Mouse (Mus musculus) hindbrain, embryonic 14.5 days (tissue): ENCODE results near the gene Ptpn14. TPM values are rescaled to one million over a fixed set of nuclear protein-coding genes. Genes with fewer than 3 reads are reported as not detected.

ENCODE experiments used
- ATAC-seq: fragments of 200-750 bp; cut with Nextera tagmentation; 2 replicates; pipeline ENCODE4 v1.8.0; 2017; ENCODE audit warnings: moderate number of reproducible peaks, mild to moderate bottlenecking, moderate TSS enrichment, moderate library complexity; ENCODE audit not compliant: low FRiP score
- DNase-seq: peaks from one replicate; pipeline ENCODE4 v3.0.0-alpha.2; 2015; ENCODE audit warnings: low spot score
- H3K27ac ChIP-seq: fragments of 300-500 bp; sonication (generic); 2 replicates; pipeline ENCODE4 v1.5.1; 2014; ENCODE audit warnings: mild to moderate bottlenecking, moderate library complexity
- H3K27me3 ChIP-seq: fragments of 300-500 bp; sonication (generic); 2 replicates; pipeline ENCODE4 v1.6.1; 2014; ENCODE audit warnings: mild to moderate bottlenecking, low read length, mixed read lengths; ENCODE audit not compliant: control insufficient read depth, insufficient read depth
- H3K36me3 ChIP-seq: fragments of 300-500 bp; sonication (generic); replicated peaks from 2 replicates; pipeline ENCODE4 v1.6.1; 2014; ENCODE audit not compliant: control insufficient read depth, insufficient read depth
- H3K4me1 ChIP-seq: fragments of 300-500 bp; sonication (generic); replicated peaks from 2 replicates; pipeline ENCODE4 v1.6.1; 2014; ENCODE audit warnings: antibody characterized with exemption, low read length, mixed read lengths; ENCODE audit not compliant: control insufficient read depth, insufficient read depth
- H3K4me2 ChIP-seq: fragments of 300-500 bp; sonication (generic); replicated peaks from 2 replicates; pipeline ENCODE4 v1.6.1; 2014; ENCODE audit warnings: mild to moderate bottlenecking, moderate library complexity
- H3K4me3 ChIP-seq: fragments of 300-500 bp; sonication (generic); replicated peaks from 2 replicates; pipeline ENCODE4 v1.5.1; 2014; ENCODE audit warnings: mild to moderate bottlenecking, low read length
- H3K9ac ChIP-seq: fragments of 300-500 bp; sonication (generic); 2 replicates; pipeline ENCODE4 v1.6.1; 2014
- H3K9me3 ChIP-seq: fragments of 300-500 bp; sonication (generic); 2 replicates; pipeline ENCODE4 v1.6.1; 2016; ENCODE audit warnings: low read length; ENCODE audit not compliant: control insufficient read depth
- WGBS: fragments of 180-500 bp; shearing (Covaris S2); extraction: QIAGEN DNeasy Blood & Tissue Kit; methylation state at CpG from one replicate; pipeline ENCODE4 v1.1.7; 2014; 5-methylcytosine and 5-hydroxymethylcytosine counted together
- polyA plus RNA-seq: library from polyadenylated mRNA; unstranded; fragments of >200 nt; fragmentation: Nextera tagmentation; extraction: Ambion mirVana; gene quantifications from 2 replicates; pipeline ENCODE4 v1.2.1, GENCODE M21; 2014

The Ptpn14 gene
- polyA plus RNA-seq, 1 experiment from 2014 or later, result 2.6 TPM

DNA sequence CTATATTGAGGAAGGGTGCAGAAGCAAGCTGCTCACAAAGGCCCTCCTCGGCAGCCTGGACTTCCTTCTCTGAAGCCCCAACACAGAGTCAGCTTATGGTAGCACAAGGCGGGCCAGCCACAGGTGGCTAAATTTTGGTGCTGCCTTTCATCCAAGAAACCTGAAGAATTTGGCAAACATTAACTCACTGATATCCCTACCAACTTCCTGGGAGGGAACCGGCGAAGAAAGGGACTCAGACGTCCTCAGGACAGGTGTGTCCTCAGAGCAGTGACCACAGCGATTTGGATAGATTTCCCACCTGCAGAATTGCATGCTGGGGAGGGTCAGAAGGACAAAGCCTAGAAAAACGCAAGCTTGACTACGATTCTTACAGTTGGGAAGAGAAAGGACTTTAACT lies 4.1 kb downstream of the Ptpn14 start:
- WGBS, result 84% methylated on average over 8 of the region's 8 CpGs
- Histone ChIP-seq H3K4me3 (no peak overlapping the region), H3K9me3 (no peaks in the 10 kb centered on the region), H3K4me1 (peaks cover 5% of the 10 kb centered on the region; the same call in 1 of the 2 replicates), H3K36me3 (no peaks in the 10 kb centered on the region), H3K9ac (no peak overlapping the region), H3K4me2 (no peak overlapping the region), H3K27me3 (peaks cover 21% of the 10 kb centered on the region), H3K27ac (no peak overlapping the region)
- DNase-seq (no peak), ATAC-seq (no peak)

- H3K4me3 ChIP-seq, result no peak overlapping the region
- H3K9me3 ChIP-seq, result no peaks in the 10 kb centered on the region
- H3K9ac ChIP-seq, result no peak overlapping the region
- no peaks in the 10 kb centered on the region for H3K4me1 ChIP-seq
- no peak overlapping the region for H3K4me2 ChIP-seq
- DNase-seq (no peak), ATAC-seq (no peak)
- no peaks in the 10 kb centered on the region for H3K36me3 ChIP-seq
- 94% methylated on average over 7 of the region's 7 CpGs for WGBS
- no peak overlapping the region for H3K27ac ChIP-seq
- H3K27me3 ChIP-seq, result no peaks in the 10 kb centered on the region
These were observed 12.0 kb downstream of the Ptpn14 start for GRCm38 (mm10) chr1:189740075-189740474.

DNA sequence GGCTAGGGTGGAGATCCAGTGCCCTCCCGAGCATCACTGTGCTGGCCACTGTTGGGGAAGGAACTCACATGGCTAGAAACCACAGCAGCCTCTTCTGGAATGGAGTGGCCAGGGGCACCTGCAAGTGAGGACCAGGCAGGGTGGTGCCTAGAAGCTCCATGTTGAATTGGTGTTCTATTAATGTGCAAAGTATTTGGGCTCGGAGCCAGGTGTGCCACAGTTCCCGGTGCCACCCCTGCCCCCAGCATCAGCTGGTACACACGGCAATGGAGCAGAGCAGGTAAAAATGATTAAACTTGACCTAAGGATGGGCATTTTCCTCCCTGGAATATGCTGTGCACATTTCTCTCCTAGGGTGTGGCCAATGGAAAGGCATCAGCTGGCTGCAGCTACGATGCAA lies 14.0 kb downstream of the Ptpn14 start:
- Histone ChIP-seq H3K9me3 (no peaks in the 10 kb centered on the region), H3K27me3 (no peaks in the 10 kb centered on the region), H3K27ac (no peak overlapping the region), H3K4me3 (no peak overlapping the region), H3K9ac (no peak overlapping the region), H3K36me3 (no peaks in the 10 kb centered on the region), H3K4me2 (no peak overlapping the region), H3K4me1 (no peaks in the 10 kb centered on the region)
- WGBS, result 89% methylated on average over 5 of the region's 5 CpGs
- DNase-seq (no peak), ATAC-seq (no peak)

GRCm38 (mm10) chr1:189743136-189743535 lies 15.1 kb downstream of the Ptpn14 start:
- Histone ChIP-seq H3K27me3 (no peaks in the 10 kb centered on the region), H3K9ac (no peak overlapping the region), H3K36me3 (no peaks in the 10 kb centered on the region), H3K4me1 (no peaks in the 10 kb centered on the region), H3K27ac (no peak overlapping the region), H3K4me2 (no peak overlapping the region), H3K4me3 (no peak overlapping the region), H3K9me3 (no peaks in the 10 kb centered on the region)
- DNase-seq (no peak), ATAC-seq (no peak)
- WGBS, result 87% methylated on average over 5 of the region's 5 CpGs

DNA sequence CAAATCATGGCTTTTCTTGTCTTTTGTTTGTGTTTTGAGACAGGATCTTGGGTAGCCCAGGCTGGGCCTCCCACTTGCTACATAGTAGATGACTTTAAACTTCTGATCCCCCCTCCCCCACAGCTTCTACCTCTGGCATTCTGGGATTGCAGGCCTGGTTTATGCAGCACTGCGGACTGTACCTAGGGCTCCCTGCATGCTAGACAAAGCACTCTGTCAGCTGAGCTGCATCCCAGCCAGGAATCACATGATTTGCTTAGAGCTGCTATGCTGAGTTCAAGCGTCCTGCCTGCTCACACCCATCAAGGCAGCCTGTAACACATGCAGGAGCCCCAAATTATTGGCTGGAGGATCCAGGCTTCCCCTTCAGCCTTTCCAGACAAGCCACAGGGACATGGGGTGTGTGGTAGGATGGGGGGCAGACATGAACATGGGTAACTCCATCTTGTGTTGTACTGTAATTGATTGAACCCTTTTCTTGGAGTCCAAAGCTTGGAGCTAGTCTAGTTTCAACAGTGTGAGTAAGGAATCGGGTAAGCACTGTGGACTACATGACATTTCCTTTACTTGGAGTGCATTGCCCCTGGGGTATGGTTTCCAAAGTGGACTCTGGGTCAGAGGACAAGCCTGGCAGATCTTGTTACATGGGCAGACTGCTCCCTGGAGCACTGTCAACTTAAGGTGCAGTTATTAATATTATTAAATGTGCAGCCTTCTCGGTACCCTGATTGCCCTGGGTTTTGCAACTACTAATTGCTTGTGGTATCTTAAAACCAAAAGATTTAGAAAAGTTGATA lies 17.0 kb downstream of the Ptpn14 start:
- DNase-seq (no peak), ATAC-seq (no peak; the same call in 1 of the 2 replicates)
- Histone ChIP-seq H3K4me3 (no peak overlapping the region), H3K4me1 (no peaks in the 10 kb centered on the region), H3K9me3 (no peaks in the 10 kb centered on the region), H3K36me3 (no peaks in the 10 kb centered on the region), H3K9ac (no peak overlapping the region), H3K4me2 (no peak overlapping the region), H3K27ac (no peak overlapping the region), H3K27me3 (no peaks in the 10 kb centered on the region)
- WGBS, result 62% methylated on average over 4 of the region's 4 CpGs

DNA sequence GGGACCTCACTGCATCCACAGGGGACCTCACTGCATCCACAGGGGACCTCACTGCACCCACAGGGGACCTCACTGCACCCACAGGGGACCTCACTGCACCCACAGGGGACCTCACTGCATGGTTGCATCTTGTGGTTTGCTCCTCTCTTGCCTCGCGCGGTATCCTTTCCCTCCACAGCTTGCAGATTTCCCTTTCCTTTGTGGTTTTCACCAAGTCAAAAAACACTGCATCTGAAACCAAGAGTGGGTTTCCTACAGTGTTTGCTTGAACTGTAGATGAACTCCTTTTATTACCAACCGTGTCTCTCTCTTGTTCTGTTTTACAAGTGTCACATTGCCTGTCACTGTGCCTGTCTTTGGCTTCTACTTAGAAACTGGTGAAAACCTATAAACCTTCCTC lies 18.5 kb downstream of the Ptpn14 start:
- Histone ChIP-seq H3K9ac (no peak overlapping the region), H3K4me3 (no peak overlapping the region), H3K9me3 (no peaks in the 10 kb centered on the region), H3K27ac (no peak overlapping the region), H3K36me3 (no peaks in the 10 kb centered on the region), H3K4me2 (no peak overlapping the region), H3K27me3 (no peaks in the 10 kb centered on the region), H3K4me1 (no peaks in the 10 kb centered on the region)
- 85% methylated on average over 4 of the region's 4 CpGs for WGBS
- DNase-seq (no peak), ATAC-seq (no peak)

DNA sequence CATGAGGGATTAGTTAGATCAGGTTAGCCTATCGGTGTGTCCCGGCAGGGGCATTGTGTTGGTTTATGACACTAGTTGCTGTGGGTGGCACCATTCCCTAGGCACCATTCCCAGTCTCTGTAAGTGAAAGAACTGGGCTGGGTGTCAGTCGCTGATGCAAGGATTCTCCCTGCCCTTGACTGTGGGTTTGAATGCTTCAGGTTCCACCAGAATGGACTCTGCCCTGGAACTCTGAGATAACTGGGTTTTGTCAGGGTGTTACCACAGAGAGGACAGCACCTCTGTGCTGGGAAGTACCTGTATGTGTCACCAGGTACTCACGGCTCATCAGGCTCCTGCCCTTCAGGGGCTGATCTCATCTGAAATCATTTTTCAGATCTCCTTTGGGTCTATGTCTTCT lies 21.7 kb downstream of the Ptpn14 start:
- no peak overlapping the region for H3K4me2 ChIP-seq
- no peak for DNase-seq
- H3K9me3 ChIP-seq, result no peaks in the 10 kb centered on the region
- WGBS, result 95% methylated on average over 4 of the region's 4 CpGs
- 0 out of 2 replicates have a peak, but pooled peaks cover 2% of the 10 kb centered on the region for H3K4me1 ChIP-seq
- no peaks in the 10 kb centered on the region for H3K36me3 ChIP-seq
- no peak overlapping the region for H3K9ac ChIP-seq
- H3K27me3 ChIP-seq, result no peaks in the 10 kb centered on the region
- no peak for ATAC-seq
- no peak overlapping the region for H3K4me3 ChIP-seq
- no peak overlapping the region for H3K27ac ChIP-seq

DNA sequence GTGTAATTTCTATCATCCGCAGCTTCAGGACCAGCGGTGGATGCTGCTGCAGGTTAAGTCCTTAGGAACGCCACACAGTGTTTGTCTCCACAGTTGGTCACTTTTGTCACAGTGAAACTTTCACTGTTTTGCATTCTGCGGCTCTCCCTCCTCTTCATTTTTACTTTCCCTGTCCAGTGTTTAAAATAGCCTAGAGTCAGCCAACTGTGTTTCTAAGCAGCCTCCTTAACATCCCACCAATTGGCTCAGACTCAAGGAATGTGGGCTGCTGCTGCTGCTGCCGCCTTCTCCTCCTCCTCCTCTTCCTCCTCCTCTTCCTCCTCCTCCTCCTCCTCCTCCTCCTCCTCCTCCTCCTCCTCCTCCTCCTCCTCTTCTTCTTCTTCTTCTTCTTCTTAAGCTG lies 22.2 kb downstream of the Ptpn14 start:
- WGBS, result 77% methylated on average over 5 of the region's 5 CpGs

GRCm38 (mm10) chr1:189752245-189752644 lies 24.2 kb downstream of the Ptpn14 start:
- Histone ChIP-seq H3K9me3 (no peaks in the 10 kb centered on the region), H3K9ac (no peak overlapping the region), H3K4me2 (no peak overlapping the region), H3K27ac (no peak overlapping the region), H3K4me3 (no peak overlapping the region), H3K27me3 (no peaks in the 10 kb centered on the region), H3K36me3 (no peaks in the 10 kb centered on the region), H3K4me1 (peaks cover 13% of the 10 kb centered on the region)
- 73% methylated on average over 6 of the region's 6 CpGs for WGBS
- ATAC-seq (no peak), DNase-seq (no peak)

More for the DNA sequence above, 22.2 kb downstream of the Ptpn14 start:
- Histone ChIP-seq H3K4me1 (0 out of 2 replicates have a peak, but pooled peaks cover 6% of the 10 kb centered on the region), H3K4me3 (no peak overlapping the region), H3K9ac (no peak overlapping the region), H3K27me3 (no peaks in the 10 kb centered on the region), H3K4me2 (no peak overlapping the region), H3K9me3 (no peaks in the 10 kb centered on the region), H3K27ac (no peak overlapping the region), H3K36me3 (no peaks in the 10 kb centered on the region)
- ATAC-seq, result no peak
- no peak for DNase-seq
